Mouse (Mus musculus) cortical plate, adult 2 months (tissue): ENCODE results near the gene Sec61b. TPM values are rescaled to one million over a fixed set of nuclear protein-coding genes. Genes with fewer than 3 reads are reported as not detected.

Experiments used
- H3K27ac ChIP-seq: fragments of 200-500 bp; 2 replicates; pipeline ENCODE4 v1.5.1; 2012; ENCODE audit warnings: low read length, control low read depth, inconsistent platforms; ENCODE audit not compliant: insufficient read depth
- H3K4me1 ChIP-seq: fragments of 200-500 bp; 2 replicates; pipeline ENCODE4 v1.6.1; 2011; ENCODE audit warnings: low read length; ENCODE audit not compliant: control insufficient read depth, insufficient read depth
- H3K4me3 ChIP-seq: fragments of 200-500 bp; 2 replicates; pipeline ENCODE4 v1.5.1; 2011; ENCODE audit warnings: mild to moderate bottlenecking, low read length, control low read depth; ENCODE audit not compliant: insufficient read depth
- CTCF ChIP-seq: fragments of 200-500 bp; IDR thresholded peaks from 2 replicates; pipeline ENCODE4 v1.5.1; 2011; ENCODE audit warnings: mild to moderate bottlenecking, control low read depth, low read length; ENCODE audit not compliant: insufficient read depth; ENCODE audit errors: extremely low read depth
- POLR2A ChIP-seq: fragments of 200-500 bp; IDR thresholded peaks from 2 replicates; pipeline ENCODE4 v1.6.1; 2011; ENCODE audit warnings: mild to moderate bottlenecking, low read length, control low read depth; ENCODE audit not compliant: insufficient read depth; ENCODE audit errors: extremely low read depth
- polyA plus RNA-seq: library from polyadenylated mRNA; depleted of rRNA; stranded (reverse); fragments of >200 nt; gene quantifications from 2 replicates; pipeline ENCODE4 v1.2.3, GENCODE M21; 2012; rRNA removed

The Sec61b gene
- polyA plus RNA-seq, 1 experiment = 76.1 TPM

- TF ChIP-seq CTCF (no peak), POLR2A (no peak)
- Histone ChIP-seq H3K27ac (no peak overlapping the region), H3K4me3 (no peak overlapping the region), H3K4me1 (no peaks in the 10 kb centered on the region)
Observed at GRCm38 (mm10) chr4:47504841-47505517, 30.5 kb downstream of the Sec61b start.

- Histone ChIP-seq H3K4me3 (no peak overlapping the region), H3K4me1 (no peaks in the 10 kb centered on the region), H3K27ac (no peak overlapping the region)
- TF ChIP-seq POLR2A (no peak), CTCF (no peak)
Observed at GRCm38 (mm10) chr4:47518551-47519181, 44.2 kb downstream of the Sec61b start.

GRCm38 (mm10) chr4:47520076-47520475 is 45.6 kb downstream of the Sec61b start:
- H3K4me3 ChIP-seq = no peak overlapping the region
- no peak for TF ChIP-seq CTCF
- no peak for TF ChIP-seq POLR2A
- no peak overlapping the region for H3K27ac ChIP-seq
- no peaks in the 10 kb centered on the region for H3K4me1 ChIP-seq

- TF ChIP-seq CTCF (peak; percentile 52), POLR2A (no peak)
- no peak overlapping the region for H3K4me3 ChIP-seq
- H3K4me1 ChIP-seq = no peaks in the 10 kb centered on the region
- H3K27ac ChIP-seq = no peak overlapping the region
Observed at GRCm38 (mm10) chr4:47521884-47522605, 47.6 kb downstream of the Sec61b start.

- no peaks in the 10 kb centered on the region for H3K4me1 ChIP-seq
- H3K27ac ChIP-seq = no peak overlapping the region
- no peak overlapping the region for H3K4me3 ChIP-seq
- TF ChIP-seq CTCF (no peak), POLR2A (no peak)
Observed at GRCm38 (mm10) chr4:47529866-47530265, 55.4 kb downstream of the Sec61b start.

Other genes starting within 250 kb of the Sec61b start
- 15.1 and 15.3 TPM in 2 replicates for gene Tgfbr1, start 121.4 kb upstream of the Sec61b start, polyA plus RNA-seq
- 77.2 and 81.6 TPM in 2 replicates for gene Alg2, start 325 bp upstream of the Sec61b start, polyA plus RNA-seq